Mouse (Mus musculus) CH12.LX (cell line): ENCODE data around the gene Atp6v0c. TPM values are rescaled to one million over a fixed set of nuclear protein-coding genes. Genes with fewer than 3 reads are reported as not detected.

ENCODE experiments used
- DNase-seq: peaks from one replicate; pipeline ENCODE4 v3.0.0-alpha.2; 2013; ENCODE audit errors: extremely low read depth
- H3K27ac ChIP-seq: 2 replicates; pipeline ENCODE4 v1.5.1; 2012; ENCODE audit warnings: low read depth, mild to moderate bottlenecking, control low read depth, moderate library complexity; ENCODE audit not compliant: insufficient read depth
- H3K27me3 ChIP-seq: replicated peaks from 2 replicates; pipeline ENCODE3; 2012; ENCODE audit warnings: inconsistent platforms
- H3K36me3 ChIP-seq, 2 experiments: replicated peaks in 1 of 2; 2 replicates each; pipeline versions ENCODE3 to v1.6.1; 2012; ENCODE audit warnings: inconsistent platforms in 1 of 2, low read length in 1 of 2, mild to moderate bottlenecking in 1 of 2, mixed read lengths in 1 of 2, moderate library complexity in 1 of 2; ENCODE audit not compliant: control insufficient read depth in 1 of 2, insufficient read depth in 1 of 2
- H3K4me1 ChIP-seq, 2 experiments: 2 replicates each; pipeline ENCODE4 v1.6.1; 2012; ENCODE audit warnings: inconsistent platforms in 1 of 2, moderate library complexity in 1 of 2; ENCODE audit not compliant: insufficient read depth in 2 of 2, control insufficient read depth in 1 of 2
- H3K4me2 ChIP-seq: 2 replicates; pipeline ENCODE4 v1.6.1; 2012; ENCODE audit warnings: low read depth, mild to moderate bottlenecking, control low read depth; ENCODE audit not compliant: poor library complexity, insufficient read depth, severe bottlenecking
- H3K4me3 ChIP-seq, 3 experiments: fragments of 150-350 bp in 1 of 3; sonication (generic) in 1 of 3; replicated peaks in 1 of 3; 2 replicates each; pipeline versions ENCODE3 to v1.5.1; 2011 to 2012; ENCODE audit warnings: low read depth in 2 of 3, low read length in 2 of 3, mild to moderate bottlenecking in 2 of 3, moderate library complexity in 2 of 3, control low read depth in 1 of 3, improper control_type of control experiment in 1 of 3, inconsistent platforms in 1 of 3, mixed read lengths in 1 of 3; ENCODE audit not compliant: poor library complexity in 1 of 3
- H3K79me2 ChIP-seq: replicated peaks from 2 replicates; pipeline ENCODE4 v1.6.1; 2012; ENCODE audit warnings: mild to moderate bottlenecking, moderate library complexity; ENCODE audit not compliant: control insufficient read depth, poor library complexity, insufficient read depth, severe bottlenecking; ENCODE audit errors: extremely low read depth
- H3K9ac ChIP-seq: 2 replicates; pipeline ENCODE4 v1.6.1; 2012; ENCODE audit warnings: low read depth, mild to moderate bottlenecking, control low read depth, moderate library complexity; ENCODE audit not compliant: insufficient read depth
- H3K9me3 ChIP-seq: replicated peaks from 2 replicates; pipeline ENCODE3; 2012; ENCODE audit warnings: low read length, inconsistent platforms, mixed read lengths
- BHLHE40 ChIP-seq: IDR thresholded peaks from 2 replicates; pipeline ENCODE4 v1.6.1; 2011; ENCODE audit warnings: mild to moderate bottlenecking, low read depth, low read length, improper control_type of control experiment
- CHD1 ChIP-seq: IDR thresholded peaks from 2 replicates; pipeline ENCODE4 v1.6.1; 2012; ENCODE audit warnings: low read depth, low read length, improper control_type of control experiment, inconsistent platforms
- CHD2 ChIP-seq: IDR thresholded peaks from 2 replicates; pipeline ENCODE4 v1.6.1; 2011; ENCODE audit warnings: low read length, improper control_type of control experiment
- CTCF ChIP-seq, 2 experiments: IDR thresholded peaks in 1 of 2; conservative IDR thresholded peaks in 1 of 2; 2 replicates each; pipeline ENCODE4 v1.5.1; 2011 to 2012; ENCODE audit warnings: low read depth in 2 of 2, low read length in 2 of 2, improper control_type of control experiment in 1 of 2, inconsistent platforms in 1 of 2, mild to moderate bottlenecking in 1 of 2, moderate library complexity in 1 of 2
- E2F4 ChIP-seq: IDR thresholded peaks from 2 replicates; pipeline ENCODE4 v1.6.1; 2011; ENCODE audit warnings: low read depth, low read length, improper control_type of control experiment; ENCODE audit not compliant: insufficient replicate concordance
- ELF1 ChIP-seq: IDR thresholded peaks from 2 replicates; pipeline ENCODE4 v1.6.1; 2014; ENCODE audit warnings: low read depth, mild to moderate bottlenecking, inconsistent platforms, low read length, improper control_type of control experiment
- EP300 ChIP-seq: IDR thresholded peaks from 2 replicates; pipeline ENCODE4 v1.6.1; 2011; ENCODE audit warnings: low read length, improper control_type of control experiment
- ETS1 ChIP-seq: conservative IDR thresholded peaks from 2 replicates; pipeline ENCODE4 v1.6.1; 2012; ENCODE audit warnings: low read depth, mild to moderate bottlenecking, inconsistent platforms, low read length, improper control_type of control experiment, moderate library complexity
- GABPA ChIP-seq: IDR thresholded peaks from 2 replicates; pipeline ENCODE4 v1.6.1; 2012; ENCODE audit warnings: low read depth, low read length, improper control_type of control experiment, inconsistent platforms; ENCODE audit not compliant: insufficient replicate concordance
- HCFC1 ChIP-seq: IDR thresholded peaks from 2 replicates; pipeline ENCODE4 v1.6.1; 2012; ENCODE audit warnings: low read depth, mild to moderate bottlenecking, inconsistent platforms, low read length, improper control_type of control experiment
- IRF4 ChIP-seq: IDR thresholded peaks from 2 replicates; pipeline ENCODE4 v1.6.1; 2014; ENCODE audit warnings: low read depth, mild to moderate bottlenecking, inconsistent platforms, low read length, improper control_type of control experiment
- JUN ChIP-seq: IDR thresholded peaks from 2 replicates; pipeline ENCODE4 v1.6.1; 2011; ENCODE audit warnings: low read depth, mild to moderate bottlenecking, low read length, improper control_type of control experiment, moderate library complexity; ENCODE audit not compliant: insufficient read depth
- JUND ChIP-seq: conservative IDR thresholded peaks from 2 replicates; pipeline ENCODE4 v1.6.1; 2011; ENCODE audit warnings: low read depth, low read length, improper control_type of control experiment
- KAT2A ChIP-seq: IDR thresholded peaks from 2 replicates; pipeline ENCODE4 v1.6.1; 2012; ENCODE audit warnings: low read length, improper control_type of control experiment, inconsistent platforms; ENCODE audit not compliant: insufficient replicate concordance
- MAFK ChIP-seq: IDR thresholded peaks from 2 replicates; pipeline ENCODE4 v1.6.1; 2011; ENCODE audit warnings: low read length, improper control_type of control experiment; ENCODE audit not compliant: insufficient replicate concordance
- MAX ChIP-seq: IDR thresholded peaks from 2 replicates; pipeline ENCODE4 v1.6.1; 2011; ENCODE audit warnings: low read length, improper control_type of control experiment
- MAZ ChIP-seq: IDR thresholded peaks from 2 replicates; pipeline ENCODE4 v1.6.1; 2012; ENCODE audit warnings: low read depth, mild to moderate bottlenecking, inconsistent platforms, low read length, improper control_type of control experiment, moderate library complexity
- MEF2A ChIP-seq: IDR thresholded peaks from 2 replicates; pipeline ENCODE4 v1.6.1; 2014; ENCODE audit warnings: low read depth, mild to moderate bottlenecking, inconsistent platforms, low read length, improper control_type of control experiment, borderline replicate concordance
- MXI1 ChIP-seq: IDR thresholded peaks from 2 replicates; pipeline ENCODE4 v1.6.1; 2011; ENCODE audit warnings: mild to moderate bottlenecking, low read depth, low read length, improper control_type of control experiment
- MYC ChIP-seq: IDR thresholded peaks from 2 replicates; pipeline ENCODE4 v1.6.1; 2011; ENCODE audit warnings: low read depth, mild to moderate bottlenecking, improper control_type of control experiment, low read length
- NELFE ChIP-seq: IDR thresholded peaks from 2 replicates; pipeline ENCODE4 v1.6.1; 2011; ENCODE audit warnings: low read depth, low read length, improper control_type of control experiment
- NRF1 ChIP-seq: IDR thresholded peaks from 2 replicates; pipeline ENCODE4 v1.6.1; 2014; ENCODE audit warnings: low read depth, mild to moderate bottlenecking, inconsistent platforms, low read length, improper control_type of control experiment, moderate library complexity
- PAX5 ChIP-seq: IDR thresholded peaks from 2 replicates; pipeline ENCODE4 v1.6.1; 2012; ENCODE audit warnings: low read length, inconsistent platforms, mixed read lengths
- POLR2A ChIP-seq: IDR thresholded peaks from 2 replicates; pipeline ENCODE4 v1.6.1; 2011; ENCODE audit warnings: low read depth, mild to moderate bottlenecking, improper control_type of control experiment, low read length
- POLR2AphosphoS2 ChIP-seq: IDR thresholded peaks from 2 replicates; pipeline ENCODE4 v1.6.1; 2011; ENCODE audit warnings: low read depth, low read length, improper control_type of control experiment
- RAD21 ChIP-seq: IDR thresholded peaks from 2 replicates; pipeline ENCODE4 v1.6.1; 2011; ENCODE audit warnings: low read depth, mild to moderate bottlenecking, low read length, improper control_type of control experiment, moderate library complexity
- RCOR1 ChIP-seq: conservative IDR thresholded peaks from 2 replicates; pipeline ENCODE4 v1.6.1; 2012; ENCODE audit warnings: low read depth, mild to moderate bottlenecking, inconsistent platforms, low read length, improper control_type of control experiment
- SIN3A ChIP-seq: IDR thresholded peaks from 2 replicates; pipeline ENCODE4 v1.6.1; 2012; ENCODE audit warnings: low read length, improper control_type of control experiment, inconsistent platforms
- SMC3 ChIP-seq: IDR thresholded peaks from 2 replicates; pipeline ENCODE4 v1.6.1; 2011; ENCODE audit warnings: low read depth, low read length, improper control_type of control experiment
- TBP ChIP-seq: conservative IDR thresholded peaks from 2 replicates; pipeline ENCODE4 v1.6.1; 2011; ENCODE audit warnings: low read depth, low read length, improper control_type of control experiment
- TCF12 ChIP-seq: IDR thresholded peaks from 2 replicates; pipeline ENCODE4 v1.6.1; 2014; ENCODE audit warnings: low read depth, mild to moderate bottlenecking, inconsistent platforms, low read length, improper control_type of control experiment
- UBTF ChIP-seq: IDR thresholded peaks from 2 replicates; pipeline ENCODE4 v1.6.1; 2012; ENCODE audit warnings: low read depth, mild to moderate bottlenecking, inconsistent platforms, low read length, improper control_type of control experiment, moderate library complexity
- USF1 ChIP-seq: IDR thresholded peaks from 2 replicates; pipeline ENCODE4 v1.6.1; 2014; ENCODE audit warnings: low read depth, mild to moderate bottlenecking, inconsistent platforms, low read length, improper control_type of control experiment
- USF2 ChIP-seq: conservative IDR thresholded peaks from 2 replicates; pipeline ENCODE4 v1.6.1; 2011; ENCODE audit warnings: low read depth, low read length, improper control_type of control experiment
- ZC3H11A ChIP-seq: IDR thresholded peaks from 2 replicates; pipeline ENCODE4 v1.6.1; 2012; ENCODE audit warnings: low read depth, mild to moderate bottlenecking, inconsistent platforms, low read length, improper control_type of control experiment
- ZKSCAN1 ChIP-seq: IDR thresholded peaks from 2 replicates; pipeline ENCODE4 v1.6.1; 2012; ENCODE audit warnings: low read depth, inconsistent platforms, low read length, improper control_type of control experiment, borderline replicate concordance
- ZMIZ1 ChIP-seq: IDR thresholded peaks from 2 replicates; pipeline ENCODE4 v1.6.1; 2012; ENCODE audit warnings: low read depth, mild to moderate bottlenecking, inconsistent platforms, low read length, improper control_type of control experiment
- ZNF384 ChIP-seq: IDR thresholded peaks from 2 replicates; pipeline ENCODE4 v1.6.1; 2012; ENCODE audit warnings: low read depth, low read length, improper control_type of control experiment, inconsistent platforms
- dilution Hi-C: fragments of 300-500 bp; cut with MboI; formaldehyde crosslinking; loops from 2 replicates; pipeline ENCODE4 v1.14.3; 2020; ENCODE audit warnings: low sequenced_read_pairs; ENCODE audit not compliant: extremely low pct_unique_long_range_greater_than_20kb, extremely low pct_ligation_motif_present
- in situ Hi-C: fragments of 300-500 bp; cut with MboI; formaldehyde crosslinking; loops from 3 replicates; pipeline ENCODE4 v1.14.3; 2019; ENCODE audit warnings: low sequenced_read_pairs, low pct_ligation_motif_present, low pct_unique_long_range_greater_than_20kb, mixed read lengths
- polyA plus RNA-seq: library from polyadenylated mRNA; unstranded; fragments of >175 nt; gene quantifications from 2 replicates; pipeline ENCODE4 v1.2.1, GENCODE M21; 2012; ENCODE audit warnings: low read depth; ENCODE audit not compliant: insufficient read length
- total RNA-seq, 2 experiments: library from RNA; depleted of rRNA; stranded (reverse); fragments of 300-350 nt in 1 of 2; fragments of >200 nt in 1 of 2; gene quantifications; 2 replicates each; pipeline ENCODE4 v1.2.3; 2012 to 2014

The Atp6v0c gene
- total and polyA plus RNA-seq, 3 experiments: 49.1 to 407 (median 83.2) TPM

GRCm38 (mm10) chr17:24205284-24205888, 35.9 kb upstream of the Atp6v0c start, which contains the start of gene Tbc1d24:
TSS of gene Tbc1d24 (minus strand) at chr17:24205562.
- no peaks in the 10 kb centered on the region for H3K9me3 ChIP-seq
- peak within 1 kb of the TSS; percentile 28; the same call in 1 of the 2 replicates for H3K9ac ChIP-seq
- H3K79me2 ChIP-seq: no peaks in the 10 kb centered on the region
- H3K27ac ChIP-seq: no peak within 1 kb of the TSS
- TF ChIP-seq MAZ: peak; percentile 69; the same call in 1 of the 2 replicates
- no peak for TF ChIP-seq KAT2A
- TF ChIP-seq RAD21: no peak
- peak; percentile 65; the same call in 1 of the 2 replicates for TF ChIP-seq SIN3A
- no peak for TF ChIP-seq TBP
- TF ChIP-seq NRF1: peak; percentile 96
- no peak for TF ChIP-seq POLR2AphosphoS2
- no peak for TF ChIP-seq MYC
- peak; percentile 91 for TF ChIP-seq MAX
- no peak for TF ChIP-seq BHLHE40
- TF ChIP-seq IRF4: 0 out of 2 replicates have a peak, but pooled peaks have one; percentile 14
- no peak for TF ChIP-seq MAFK
- TF ChIP-seq SMC3: no peak
- peak; percentile 65; the same call in 1 of the 2 replicates for TF ChIP-seq NELFE
- TF ChIP-seq RCOR1: no peak
- TF ChIP-seq MXI1: no peak; the same call in 1 of the 2 replicates
- no peak for TF ChIP-seq ETS1
- TF ChIP-seq JUND: no peak
- no peak for TF ChIP-seq USF2
- no peak for TF ChIP-seq CTCF (conservative IDR thresholded peaks at IDR 0.05 in 1 of 2, IDR thresholded peaks at IDR 0.05 in 1 of 2; ENCODE audit: low read depth in 2 of 2, low read length in 2 of 2)
- no peak for TF ChIP-seq JUN
- TF ChIP-seq E2F4: peak; percentile 56; the same call in 1 of the 2 replicates
- no peak for TF ChIP-seq UBTF
- TF ChIP-seq ELF1: no peak
- peak; percentile 21; the same call in 1 of the 2 replicates for TF ChIP-seq TCF12
- no peak for TF ChIP-seq GABPA
- no peak for TF ChIP-seq MEF2A
- TF ChIP-seq USF1: no peak
- peak; percentile 64 for TF ChIP-seq POLR2A
- no peak for TF ChIP-seq ZC3H11A
- TF ChIP-seq CHD1: no peak
- TF ChIP-seq ZNF384: no peak
- TF ChIP-seq ZMIZ1: no peak
- no peak for TF ChIP-seq CHD2
- TF ChIP-seq PAX5: no peak
- no peak for TF ChIP-seq ZKSCAN1
- TF ChIP-seq EP300: no peak
- TF ChIP-seq HCFC1: no peak; the same call in 1 of the 2 replicates
- peaks cover 2% of the 10 kb centered on the region for H3K27me3 ChIP-seq
- DNase-seq: peak; percentile 85
- dilution Hi-C loops (no loop called here), in situ Hi-C loops (no loop called here)
- H3K4me1 ChIP-seq: peaks cover 13 to 29% of the 10 kb centered on the region in 2 experiments
- peak within 1 kb of the TSS; percentile 10 for H3K4me2 ChIP-seq
- H3K36me3 ChIP-seq: peaks cover 0 to 19% of the 10 kb centered on the region in 2 experiments
- peak within 1 kb of the TSS; percentile 48 to 86 (median 73) for H3K4me3 ChIP-seq
